Mouse (Mus musculus) T-helper 17 cell (primary cell): ENCODE data around the gene Gm17783.
"Not testable (repeated sequence)": the region's sequence is repeated elsewhere in the genome, so short reads cannot be mapped to it uniquely, and the experiment has no call there.

Experiments
- in situ Hi-C, 2 experiments: fragments of 300-600 bp; cut with MboI, MseI; formaldehyde crosslinking; loops; 1 replicate in 1 of 2; 2 replicates in 1 of 2; pipeline ENCODE4 v1.15.1; 2025; ENCODE audit warnings: high pct_unique_total_duplicates in 2 of 2

Gene Gm17783

DNA sequence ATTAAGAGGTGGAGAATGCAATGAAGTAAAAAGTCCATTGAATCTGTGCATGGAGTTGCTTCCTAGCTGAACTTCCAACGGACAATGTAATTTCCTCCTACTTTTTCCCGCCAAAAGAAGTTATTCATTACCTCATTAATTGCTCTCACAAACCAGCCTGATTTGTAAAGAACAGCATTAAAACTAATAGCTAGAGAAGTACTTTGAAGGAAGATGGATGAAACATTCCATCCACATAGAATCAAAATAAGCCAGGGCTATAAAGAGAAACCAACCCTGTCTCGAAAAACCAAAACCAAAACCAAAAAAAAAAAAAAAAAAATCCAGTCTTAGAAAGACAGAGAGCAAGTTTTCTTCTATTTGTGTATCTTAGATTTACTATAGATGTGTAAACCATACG lies at the start of gene Gm17783:
TSS of gene Gm17783 (minus strand) at position 101 of the 400 bp plus-strand sequence.
- in situ Hi-C loops = loop anchor here (5.0 kb wide), 2 partner anchors 50 to 80 kb away; partner anchors contain the start of gene Gcsam (in 1 of the 2)

DNA sequence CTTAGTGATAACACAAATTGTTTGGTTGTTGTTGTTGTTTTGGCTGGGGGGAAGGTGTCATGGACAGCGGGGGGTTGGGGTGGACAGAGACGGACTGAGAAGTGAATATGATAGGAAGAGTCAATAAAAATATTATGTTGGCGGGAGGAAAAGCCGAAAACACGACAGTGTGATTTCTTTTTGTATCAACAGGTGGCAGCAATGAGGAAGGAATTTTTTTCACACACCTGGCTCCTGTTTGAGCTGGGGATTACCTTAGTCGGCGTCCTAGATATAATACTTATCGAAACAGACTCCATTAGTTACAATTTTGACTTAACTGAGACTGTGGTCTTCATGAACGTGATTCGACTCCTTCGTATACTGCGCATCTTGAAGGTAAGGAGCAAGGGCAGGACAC lies 48.0 kb upstream of the Gm17783 start:
- in situ Hi-C loops = loop anchor here (5.0 to 10.0 kb wide), 5 partner anchors 52 to 385 kb away; no protein-coding TSS in a partner anchor

DNA sequence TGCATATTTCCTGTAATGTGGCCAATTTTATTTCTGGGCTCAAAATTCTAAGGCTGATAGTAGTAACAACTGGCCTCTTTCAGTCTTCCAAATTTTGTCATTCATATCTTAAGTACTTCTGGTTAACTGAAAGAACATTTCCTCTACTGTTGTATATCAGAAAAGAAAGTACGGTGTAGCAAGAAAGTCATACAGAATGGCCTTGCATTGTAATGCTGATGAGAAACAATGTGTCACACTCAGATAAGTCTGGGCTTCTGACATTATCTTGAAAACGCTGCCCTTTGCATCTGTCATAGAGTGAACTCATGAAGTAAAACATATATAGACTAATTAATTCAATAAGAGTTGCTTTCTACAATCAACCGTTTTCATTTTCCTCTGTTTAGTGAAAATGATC lies 40.5 kb upstream of the Gm17783 start:
- in situ Hi-C loops = loop anchor here in 1 of 2 experiments (10.0 kb wide), 1 partner anchor 238 kb away; no protein-coding TSS in a partner anchor

DNA sequence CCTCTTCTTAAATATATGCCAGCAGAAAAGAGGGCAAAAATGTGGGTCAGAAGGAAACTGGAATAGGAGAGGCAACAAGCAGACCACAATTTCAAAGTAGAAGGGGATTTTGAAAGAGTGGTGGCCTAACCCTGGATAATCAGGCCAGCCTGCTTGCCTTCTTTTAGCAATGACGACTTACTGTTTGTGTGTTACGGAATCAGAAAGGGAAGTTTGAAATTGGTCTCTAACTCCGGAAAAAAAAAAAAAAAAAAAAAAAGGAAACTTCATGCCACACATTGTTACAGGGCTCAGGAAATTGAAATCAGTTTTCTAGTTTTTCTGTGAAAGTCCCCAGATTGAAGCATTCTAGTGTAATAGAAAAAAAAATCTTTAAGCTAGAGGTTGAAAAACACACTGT lies 29.9 kb upstream of the Gm17783 start:
- in situ Hi-C loops = no loop called here

DNA sequence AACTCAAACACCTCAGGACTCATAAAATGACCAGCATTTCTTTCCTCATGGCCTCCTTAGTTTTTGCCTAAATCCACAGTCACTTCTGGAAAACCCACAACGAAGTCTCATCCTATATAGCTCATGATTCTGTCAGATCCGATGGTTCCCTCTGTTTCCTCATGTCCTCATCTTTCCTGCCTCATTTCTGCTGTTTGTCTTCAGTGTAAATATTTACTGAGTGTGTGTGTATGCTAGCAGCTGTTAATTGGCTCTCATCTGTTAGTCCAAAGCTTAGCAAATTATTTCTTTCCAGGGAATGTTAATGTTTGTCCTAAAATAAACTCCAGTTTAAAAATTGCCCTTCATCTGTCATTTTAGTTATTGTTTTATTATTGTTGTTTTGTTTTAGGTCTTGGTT lies 19.7 kb upstream of the Gm17783 start:
- in situ Hi-C loops = no loop called here

DNA sequence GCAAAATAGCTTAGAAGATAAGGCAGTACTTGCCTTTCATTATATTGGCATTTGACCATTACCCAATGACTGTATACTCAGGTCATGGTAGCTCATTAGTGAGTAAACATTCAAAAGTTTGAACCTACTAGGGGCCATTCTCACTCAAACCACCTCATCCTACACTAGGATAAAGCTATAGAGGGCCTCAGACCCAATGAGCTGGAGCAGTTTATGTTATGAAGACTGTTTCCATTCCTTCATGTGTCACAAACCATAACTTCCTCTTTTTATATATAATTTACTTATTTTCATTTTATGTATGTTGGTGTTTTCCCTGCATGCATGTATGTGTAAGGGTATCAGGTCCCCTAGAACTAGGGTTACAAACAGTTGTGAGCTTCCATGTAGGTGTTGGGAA lies 16.1 kb upstream of the Gm17783 start:
- in situ Hi-C loops = loop anchor here in 1 of 2 experiments (10.0 kb wide), 1 partner anchor 113 kb away; no protein-coding TSS in a partner anchor

DNA sequence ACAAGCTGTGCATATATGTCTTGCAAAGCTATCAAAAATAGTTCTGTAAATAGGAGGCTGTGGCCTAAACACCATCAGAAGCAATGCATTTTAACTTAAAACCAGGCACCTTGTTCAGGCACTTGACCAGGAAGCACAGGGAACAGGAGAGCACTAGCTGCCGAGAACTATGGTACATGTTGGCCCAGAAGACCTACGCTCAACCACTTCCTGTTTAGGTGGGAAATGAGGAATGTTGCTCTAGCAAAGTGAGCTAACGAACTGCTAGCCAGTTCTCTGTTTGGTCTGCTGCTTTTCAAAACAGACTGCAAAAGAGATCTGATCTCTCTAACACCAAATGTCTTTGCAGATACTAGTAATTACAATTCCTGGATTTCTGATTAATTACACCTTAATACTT lies 12.5 kb upstream of the Gm17783 start:
- in situ Hi-C loops = loop anchor here in 1 of 2 experiments (10.0 kb wide), 1 partner anchor 110 kb away; no protein-coding TSS in a partner anchor

DNA sequence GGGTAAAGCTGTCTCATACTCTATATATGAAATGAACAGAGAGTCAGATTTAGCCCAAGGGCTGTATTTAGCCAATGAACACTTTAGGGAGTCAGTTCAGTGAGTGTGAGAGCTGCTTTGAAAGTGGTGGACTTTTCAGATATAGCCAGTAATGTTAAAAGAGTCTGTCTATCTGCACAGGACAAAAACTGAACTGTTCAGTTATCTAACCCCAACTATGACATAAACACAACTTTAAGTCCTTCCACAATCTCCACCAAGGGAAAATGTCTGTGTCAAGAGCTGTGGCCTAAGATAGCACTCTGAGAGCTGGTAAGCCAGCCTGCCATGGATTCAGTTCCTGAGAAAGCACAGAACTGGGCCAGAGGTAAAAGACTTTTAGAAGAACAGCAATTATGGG lies 10.3 kb upstream of the Gm17783 start:
- in situ Hi-C loops = loop anchor here in 1 of 2 experiments (10.0 kb wide), 1 partner anchor 107 kb away; no protein-coding TSS in a partner anchor

DNA sequence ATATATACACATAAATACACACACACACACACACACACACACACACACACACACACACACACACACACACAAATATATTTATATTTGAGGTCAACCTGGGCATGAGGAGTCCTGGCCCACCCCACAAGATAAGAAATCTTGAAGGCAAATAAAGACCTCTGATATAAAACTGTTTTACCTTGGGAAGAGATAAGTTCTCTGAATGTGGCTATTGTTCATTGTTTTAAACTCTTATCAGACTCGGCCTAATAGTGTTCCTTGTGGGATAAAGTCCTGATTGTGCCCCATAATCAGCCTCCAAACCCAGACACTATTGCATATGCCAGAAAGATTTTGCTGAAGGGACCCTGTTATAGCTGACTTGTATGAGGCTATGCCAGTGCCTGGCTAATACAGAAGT lies 6.5 kb upstream of the Gm17783 start:
- in situ Hi-C loops = not testable (repeated sequence)

DNA sequence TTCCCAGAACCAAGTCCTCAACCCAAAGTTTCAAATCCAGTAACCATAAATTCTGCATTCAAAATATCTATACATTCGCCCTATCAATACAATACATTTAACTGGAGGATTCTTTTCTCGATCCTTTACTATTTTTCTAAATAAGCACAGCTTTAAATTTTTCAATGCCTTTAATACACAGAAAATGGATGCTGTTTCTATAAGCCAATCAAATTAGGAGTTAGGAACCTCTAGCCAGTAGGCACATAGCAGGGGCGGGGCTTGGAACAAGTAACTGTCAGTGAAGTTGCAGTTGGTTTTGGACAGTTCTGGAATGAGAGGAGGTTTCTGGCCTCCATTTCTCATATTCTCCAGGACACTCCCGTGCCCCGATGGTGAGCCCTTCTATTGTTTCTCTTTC lies 3.2 kb upstream of the Gm17783 start, which contains the start of gene Slc9c1:
TSS of gene Slc9c1 (plus strand) at position 301 of the 400 bp plus-strand sequence.
- in situ Hi-C loops = no loop called here

DNA sequence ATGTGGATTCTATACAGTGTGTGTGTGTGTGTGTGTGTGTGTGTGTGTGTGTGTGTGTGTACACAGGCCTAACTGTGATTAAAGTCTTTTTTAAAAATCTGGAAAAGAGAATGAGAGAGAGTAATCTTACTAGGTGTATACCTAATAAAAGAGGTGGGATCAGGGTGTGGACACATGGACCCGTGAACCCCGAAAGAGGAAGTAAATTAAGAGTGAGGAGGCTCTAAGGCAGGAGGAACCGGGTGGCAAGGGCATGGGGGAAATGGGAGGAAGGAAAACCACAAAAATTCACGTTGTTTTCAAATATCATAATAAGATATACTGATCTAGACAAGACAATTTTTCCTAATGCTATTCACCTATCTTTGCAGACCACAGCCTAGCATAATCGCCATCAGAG lies 6.3 kb downstream of the Gm17783 start:
- in situ Hi-C loops = no loop called here

DNA sequence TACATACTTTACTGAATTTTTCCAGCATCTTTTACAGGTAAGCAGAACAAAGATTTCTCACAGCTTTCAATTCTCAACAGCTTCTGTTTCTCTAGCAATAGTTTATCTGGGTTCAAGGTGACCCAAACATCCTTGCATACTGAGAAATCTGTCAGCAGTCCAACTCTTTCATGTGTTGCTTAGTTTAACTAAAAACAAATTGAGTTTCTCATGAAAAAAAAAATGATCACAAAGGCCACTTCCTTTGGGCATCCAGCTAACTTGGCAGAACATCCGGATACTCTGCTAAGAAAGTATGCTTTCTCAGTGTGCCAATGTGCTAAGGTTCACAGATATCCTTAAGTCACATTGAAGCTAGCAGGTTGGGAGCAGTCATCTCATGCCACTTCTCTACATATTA lies 36.5 kb downstream of the Gm17783 start:
- in situ Hi-C loops = loop anchor here in 1 of 2 experiments (25.0 kb wide), 1 partner anchor 717 kb away; no protein-coding TSS in a partner anchor

DNA sequence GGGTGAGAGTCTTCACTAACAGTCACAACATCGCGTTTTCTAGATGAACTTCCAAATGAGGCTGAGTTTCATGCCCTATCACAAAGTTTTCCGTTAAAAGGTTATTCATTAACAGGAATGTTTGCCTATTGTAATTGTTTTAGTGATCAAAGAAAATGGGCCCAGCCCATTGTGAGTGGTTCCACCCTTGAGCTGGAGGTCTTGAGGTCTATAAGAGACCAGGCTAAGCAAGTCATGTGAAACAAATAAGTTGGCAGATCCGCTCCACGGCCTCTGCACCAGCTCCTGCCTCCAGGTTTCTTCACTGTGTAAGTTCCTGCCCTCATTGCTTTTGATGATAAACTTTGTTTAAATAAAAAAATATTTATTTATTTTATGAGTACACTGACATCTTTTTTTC lies 38.9 kb downstream of the Gm17783 start, which contains the start of gene Gm609:
TSS of gene Gm609 (minus strand) at position 43 of the 400 bp plus-strand sequence.
- in situ Hi-C loops = loop anchor here in 1 of 2 experiments (25.0 kb wide), 1 partner anchor 719 kb away; no protein-coding TSS in a partner anchor

DNA sequence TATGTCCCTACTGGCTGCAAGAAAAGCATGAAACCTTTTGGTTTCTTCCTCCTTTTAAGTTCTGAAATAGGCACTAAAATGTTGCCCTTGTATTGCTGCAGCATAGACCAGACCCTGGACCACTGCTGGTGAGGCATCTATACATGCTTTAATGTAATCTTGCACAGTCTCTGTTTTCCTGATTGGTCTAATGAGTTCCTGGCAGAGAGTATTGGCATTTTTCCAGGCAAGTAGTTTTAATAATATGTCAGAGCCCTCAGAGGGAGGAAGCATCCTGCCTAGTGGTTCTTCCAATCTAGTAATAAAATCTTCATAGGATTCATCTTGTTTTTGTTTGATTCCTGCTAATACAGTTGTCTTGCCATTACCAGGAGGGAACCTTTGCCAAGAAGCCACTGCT lies 54.9 kb downstream of the Gm17783 start:
- in situ Hi-C loops = loop anchor here in 1 of 2 experiments (25.0 kb wide), 1 partner anchor 735 kb away; no protein-coding TSS in a partner anchor

DNA sequence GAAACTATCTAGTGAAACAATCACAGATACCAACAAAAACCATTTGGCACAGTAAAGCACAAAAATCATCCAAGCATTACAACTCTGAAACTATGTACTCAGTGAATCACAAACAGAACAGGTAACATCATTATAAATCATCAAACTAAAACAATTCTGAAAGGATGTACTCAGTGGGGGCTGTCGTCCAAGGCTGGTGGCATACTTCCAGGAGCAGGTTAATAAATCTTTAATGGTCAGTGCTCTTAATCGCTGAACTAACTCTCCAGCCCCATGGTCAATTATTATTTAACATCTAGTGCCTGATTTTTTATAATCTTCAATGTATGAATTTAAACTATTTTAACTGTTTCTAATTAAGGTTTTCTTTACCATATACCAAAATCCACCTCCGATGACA lies 60.0 kb downstream of the Gm17783 start:
- in situ Hi-C loops = not testable (repeated sequence)
